Mouse (Mus musculus): ENCODE results near the gene Psmb11.

GRCm38 (mm10) chr14:54572790-54573736 lies 48.2 kb upstream of the Psmb11 start:
- no peak for TF ChIP-seq GATA1 (IDR thresholded peaks at IDR 0.05; ENCODE audit: low read length)
- TF ChIP-seq TAL1 (IDR thresholded peaks at IDR 0.05; ENCODE audit: low read length): no peak
